Mouse (Mus musculus): ENCODE data around the gene Trabd2b. TPM values are rescaled to one million over a fixed set of nuclear protein-coding genes. Genes with fewer than 3 reads are reported as not detected.

Trabd2b gene
- polyA plus RNA-seq, 1 experiment from 2014 or later = 0.93 TPM

DNA sequence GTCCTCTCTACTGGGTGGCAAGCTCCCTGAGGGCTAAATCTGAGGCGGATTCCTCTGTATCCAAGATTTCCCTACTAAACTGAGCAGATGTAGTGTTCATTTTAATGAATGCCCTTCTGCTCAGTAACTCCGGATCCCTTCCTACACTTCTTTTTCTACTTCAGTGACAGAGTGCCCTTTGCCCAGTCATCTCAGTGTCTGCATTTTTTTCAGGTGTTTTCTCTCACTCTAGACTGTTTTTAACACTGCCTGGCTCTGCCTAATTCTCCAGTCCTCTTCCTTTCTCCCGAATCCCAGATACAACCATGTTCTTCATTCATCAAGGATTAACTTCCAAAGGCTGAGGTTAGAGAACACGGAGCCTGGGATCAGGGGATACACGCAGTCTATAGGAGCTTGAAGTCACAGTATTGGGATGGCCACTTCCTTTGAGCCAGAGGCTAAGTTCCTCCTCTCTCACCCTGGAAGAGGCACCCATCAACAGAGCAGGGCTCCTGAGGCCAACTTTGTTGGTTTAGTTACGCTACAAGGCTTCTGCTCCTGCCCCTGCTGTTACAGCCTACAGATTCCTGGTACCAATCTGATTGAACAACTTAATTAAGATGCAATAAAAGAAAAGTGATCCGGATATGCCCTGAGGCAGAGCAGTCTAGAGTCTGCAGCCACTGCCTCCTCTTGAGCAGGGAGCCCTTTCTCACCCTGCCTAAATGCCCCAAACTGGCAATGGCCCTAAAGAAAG, 4.4 kb upstream of the Trabd2b start:
- ATAC-seq (ENCODE audit: low FRiP score, low read depth) = no peak
- 75% methylated on average over 7 of the region's 7 CpGs for WGBS

DNA sequence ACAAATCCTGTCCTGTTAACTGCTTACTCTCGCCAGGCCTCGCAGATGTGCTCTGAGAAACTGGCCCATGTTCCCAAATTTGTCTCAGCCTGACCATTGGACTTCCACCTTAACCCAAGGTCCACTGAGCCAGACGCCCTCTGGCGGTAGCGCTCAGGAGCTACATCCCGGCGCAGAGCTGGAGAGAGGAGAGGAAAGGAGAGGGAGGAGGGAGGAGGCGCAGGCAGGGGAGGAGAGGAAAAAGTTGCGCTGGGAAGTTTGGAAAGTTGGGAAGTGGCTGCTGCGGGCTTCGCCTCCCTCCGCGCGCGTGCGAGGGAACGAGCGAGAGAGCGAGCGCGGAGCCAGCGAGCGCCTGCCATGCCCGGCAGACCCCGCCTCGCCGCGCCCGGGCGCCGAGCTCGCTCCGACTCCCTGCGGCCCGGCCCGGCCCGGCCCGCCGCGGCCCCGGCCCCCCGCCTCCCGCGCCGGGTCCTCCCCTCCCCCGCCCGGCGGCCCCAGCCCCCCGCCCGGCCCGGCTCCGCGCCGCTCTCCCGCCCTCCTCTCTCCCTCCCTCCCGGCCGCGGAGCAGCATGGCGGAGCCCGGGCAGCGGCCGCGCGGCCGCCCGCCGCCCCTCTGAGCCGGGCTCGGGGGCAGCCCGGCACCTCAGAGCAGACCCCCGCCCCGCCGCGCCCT, 706 bp upstream of the Trabd2b start:
- H3K4me3 ChIP-seq = peak overlapping the region; percentile 67
- no peaks in the 10 kb centered on the region for H3K9me3 ChIP-seq
- under 1% methylated on average over 18 of the region's 74 CpGs for WGBS
- H3K27ac ChIP-seq (replicated peaks) = peak overlapping the region; percentile 63
- peak overlapping the region; percentile 99 for H3K4me2 ChIP-seq
- peak; percentile 88 for ATAC-seq (ENCODE audit: low FRiP score, low read depth)
- peak overlapping the region; percentile 63 for H3K9ac ChIP-seq
- H3K4me1 ChIP-seq (replicated peaks) = peaks cover 16% of the 10 kb centered on the region
- H3K36me3 ChIP-seq = no peaks in the 10 kb centered on the region
- peaks cover 30% of the 10 kb centered on the region for H3K27me3 ChIP-seq

More for the DNA sequence above, 4.4 kb upstream of the Trabd2b start:
- Histone ChIP-seq H3K27me3 (peaks cover 13% of the 10 kb centered on the region; the same call in 1 of the 2 replicates), H3K9me3 (no peaks in the 10 kb centered on the region), H3K4me1 (replicated peaks) (peaks cover 8% of the 10 kb centered on the region), H3K4me2 (no peak overlapping the region), H3K36me3 (no peaks in the 10 kb centered on the region), H3K9ac (no peak overlapping the region), H3K27ac (replicated peaks) (no peak overlapping the region), H3K4me3 (no peak overlapping the region)

DNA sequence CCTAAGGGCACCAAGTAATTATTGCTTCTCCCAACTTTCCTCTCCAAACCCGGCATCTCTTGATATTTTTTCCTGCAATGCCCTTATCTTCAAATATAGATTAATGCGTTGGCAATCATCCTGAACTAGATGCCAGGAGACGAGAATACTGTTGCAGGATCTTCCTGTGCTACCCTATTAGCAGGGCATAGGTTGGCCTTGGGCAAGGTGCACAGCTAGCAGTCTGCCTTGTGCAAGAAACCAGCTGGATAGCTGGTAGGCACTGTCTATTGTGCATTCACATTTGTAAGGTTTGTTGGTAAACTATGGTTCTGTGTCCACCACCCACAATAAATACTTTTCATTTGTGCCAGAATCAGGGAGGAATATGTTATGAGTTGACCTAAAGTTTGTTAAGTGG, 992 bp downstream of the Trabd2b start:
- no peak for ATAC-seq (ENCODE audit: low FRiP score, low read depth)
- Histone ChIP-seq H3K9me3 (no peaks in the 10 kb centered on the region), H3K4me3 (peak overlapping the region; percentile 67; the same call in 1 of the 2 replicates), H3K27ac (replicated peaks) (no peak overlapping the region), H3K4me1 (replicated peaks) (peaks cover 17% of the 10 kb centered on the region), H3K9ac (no peak overlapping the region), H3K36me3 (no peaks in the 10 kb centered on the region), H3K27me3 (peaks cover 30% of the 10 kb centered on the region), H3K4me2 (peak overlapping the region; percentile 99)
- WGBS = 69% methylated on average over 3 of the region's 3 CpGs

DNA sequence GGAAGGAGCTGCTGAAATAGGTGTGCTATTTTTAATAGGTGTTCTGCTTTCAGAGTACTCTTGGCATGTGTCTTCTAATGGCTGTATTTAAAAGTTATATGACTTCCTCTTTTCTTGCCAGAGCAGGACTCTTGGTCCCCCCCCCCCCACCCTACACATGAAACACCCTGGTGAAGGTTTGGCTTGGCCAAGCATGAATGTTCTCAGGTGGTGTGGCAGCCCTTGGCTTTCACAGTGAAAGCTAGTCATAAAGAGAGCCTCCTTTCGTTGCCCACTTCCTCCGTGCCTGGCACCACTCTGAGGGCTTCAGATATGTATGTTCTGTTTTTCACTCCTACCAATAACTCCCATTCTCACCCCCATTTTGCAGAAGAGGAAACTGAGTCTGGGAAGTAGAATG, 1.8 kb downstream of the Trabd2b start:
- no peaks in the 10 kb centered on the region for H3K9me3 ChIP-seq
- WGBS = 82% methylated on average over 2 of the region's 2 CpGs
- H3K9ac ChIP-seq = no peak overlapping the region
- no peak overlapping the region for H3K27ac ChIP-seq (replicated peaks)
- no peak overlapping the region for H3K4me2 ChIP-seq
- H3K4me1 ChIP-seq (replicated peaks) = peaks cover 17% of the 10 kb centered on the region
- H3K4me3 ChIP-seq = no peak overlapping the region
- no peak for ATAC-seq (ENCODE audit: low FRiP score, low read depth)
- H3K27me3 ChIP-seq = peaks cover 30% of the 10 kb centered on the region
- H3K36me3 ChIP-seq = no peaks in the 10 kb centered on the region

DNA sequence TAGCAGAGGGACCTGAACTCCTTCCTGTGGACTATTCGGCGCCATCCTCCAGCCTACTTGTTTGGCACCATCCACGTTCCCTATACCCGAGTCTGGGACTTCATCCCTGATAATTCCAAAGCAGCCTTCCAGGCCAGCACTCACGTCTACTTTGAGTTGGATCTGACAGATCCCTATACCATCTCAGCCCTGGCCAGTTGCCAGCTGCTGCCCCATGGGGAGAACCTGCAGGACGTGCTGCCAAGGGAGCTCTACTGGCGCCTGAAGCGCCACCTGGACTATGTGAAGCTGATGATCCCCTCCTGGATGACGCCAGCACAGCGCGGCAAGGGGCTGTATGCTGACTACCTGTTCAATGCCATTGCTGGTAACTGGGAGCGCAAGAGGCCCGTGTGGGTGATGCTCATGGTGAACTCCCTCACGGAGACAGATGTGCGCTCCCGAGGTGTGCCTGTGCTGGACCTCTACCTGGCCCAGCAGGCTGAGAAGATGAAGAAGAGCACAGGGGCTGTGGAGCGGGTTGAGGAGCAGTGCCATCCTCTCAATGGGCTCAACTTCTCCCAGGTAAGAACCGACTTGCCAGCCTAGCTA, 2.5 kb downstream of the Trabd2b start:
- Histone ChIP-seq H3K4me2 (no peak overlapping the region), H3K4me3 (no peak overlapping the region), H3K9ac (no peak overlapping the region), H3K27ac (replicated peaks) (no peak overlapping the region), H3K4me1 (replicated peaks) (peaks cover 17% of the 10 kb centered on the region), H3K27me3 (peaks cover 28% of the 10 kb centered on the region), H3K9me3 (no peaks in the 10 kb centered on the region), H3K36me3 (no peaks in the 10 kb centered on the region)
- WGBS = 67% methylated on average over 18 of the region's 18 CpGs
- no peak for ATAC-seq (ENCODE audit: low FRiP score, low read depth)

DNA sequence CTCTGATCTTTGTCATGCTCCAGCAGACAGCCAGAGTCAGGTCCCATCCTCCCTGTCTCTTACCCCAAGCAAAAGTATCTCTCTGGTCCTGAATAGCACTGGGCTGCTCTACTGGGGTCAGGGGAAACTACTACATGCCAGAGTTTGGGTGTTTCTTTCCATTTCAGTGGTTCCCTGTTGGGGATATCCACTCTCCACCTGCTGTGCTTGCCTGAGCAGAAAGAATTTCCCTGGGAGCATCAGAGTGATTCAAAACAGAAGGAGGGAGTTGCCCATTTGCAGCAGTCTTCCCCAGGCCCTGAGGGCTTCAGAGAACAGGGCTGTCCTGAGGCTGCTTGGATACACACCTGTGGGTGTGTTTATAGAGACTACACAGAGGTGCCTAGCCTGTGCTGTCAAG, 3.0 kb downstream of the Trabd2b start:
- ATAC-seq (ENCODE audit: low FRiP score, low read depth) = no peak

DNA sequence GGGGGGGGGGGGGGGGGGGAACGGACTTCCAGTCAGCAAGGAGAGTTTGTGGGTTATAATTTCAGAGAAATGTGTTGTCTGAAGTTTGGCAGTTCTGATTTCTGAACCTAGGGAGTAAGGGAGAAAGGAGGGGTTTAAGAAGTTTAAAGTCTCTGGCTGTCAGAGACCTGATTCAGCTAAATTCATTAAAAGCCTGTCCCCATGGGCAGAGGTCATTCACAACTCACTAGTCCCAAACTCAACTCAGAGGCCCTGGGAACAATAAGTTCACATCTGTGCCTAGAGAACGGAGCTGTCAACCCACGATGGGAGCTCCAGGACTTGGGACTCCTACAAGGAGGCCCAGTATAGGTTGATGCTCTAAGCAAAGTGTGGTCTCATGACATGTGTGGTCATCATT, 3.5 kb downstream of the Trabd2b start:
- no peak for ATAC-seq (ENCODE audit: low FRiP score, low read depth)
- 19% methylated on average over 3 of the region's 3 CpGs for WGBS
- H3K27ac ChIP-seq (replicated peaks) = no peak overlapping the region
- no peak overlapping the region for H3K4me3 ChIP-seq
- peaks cover 24% of the 10 kb centered on the region for H3K27me3 ChIP-seq
- no peaks in the 10 kb centered on the region for H3K9me3 ChIP-seq
- H3K4me1 ChIP-seq (replicated peaks) = peaks cover 17% of the 10 kb centered on the region
- H3K4me2 ChIP-seq = 0 out of 2 replicates have a peak overlapping the region, but pooled peaks have one; percentile 5
- H3K9ac ChIP-seq = no peak overlapping the region
- H3K36me3 ChIP-seq = no peaks in the 10 kb centered on the region

More for the DNA sequence above, 3.0 kb downstream of the Trabd2b start:
- H3K27ac ChIP-seq (replicated peaks) = no peak overlapping the region
- H3K4me2 ChIP-seq = no peak overlapping the region
- H3K36me3 ChIP-seq = no peaks in the 10 kb centered on the region
- H3K27me3 ChIP-seq = peaks cover 24% of the 10 kb centered on the region
- no peaks in the 10 kb centered on the region for H3K9me3 ChIP-seq
- H3K4me1 ChIP-seq (replicated peaks) = peaks cover 17% of the 10 kb centered on the region
- no peak overlapping the region for H3K9ac ChIP-seq
- H3K4me3 ChIP-seq = no peak overlapping the region

DNA sequence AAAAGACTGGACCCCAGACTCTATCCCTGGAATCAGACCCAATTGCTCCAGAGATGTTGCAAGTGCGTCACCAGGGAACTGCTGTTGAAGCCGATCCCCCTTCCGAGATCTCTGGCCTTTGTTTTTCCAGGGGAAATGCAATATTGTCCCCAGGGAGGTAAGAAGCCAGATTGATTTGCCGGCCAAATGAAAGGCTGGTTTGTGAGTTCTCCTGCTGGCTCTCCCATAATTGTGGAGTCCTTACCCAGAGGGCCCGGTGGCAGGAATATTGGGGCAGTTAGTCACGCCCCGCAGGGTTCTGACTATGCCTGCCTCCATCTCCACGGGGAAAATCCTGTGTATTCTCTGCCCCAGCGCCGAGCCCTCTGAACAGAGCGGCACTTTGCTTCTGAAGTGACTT, 3.9 kb downstream of the Trabd2b start:
- Histone ChIP-seq H3K27ac (replicated peaks) (no peak overlapping the region), H3K9me3 (no peaks in the 10 kb centered on the region), H3K27me3 (peaks cover 24% of the 10 kb centered on the region), H3K36me3 (no peaks in the 10 kb centered on the region), H3K4me3 (no peak overlapping the region), H3K9ac (no peak overlapping the region), H3K4me1 (replicated peaks) (peaks cover 17% of the 10 kb centered on the region), H3K4me2 (peak overlapping the region; percentile 5; the same call in 1 of the 2 replicates)
- ATAC-seq (ENCODE audit: low FRiP score, low read depth) = no peak
- WGBS = 12% methylated on average over 11 of the region's 11 CpGs

DNA sequence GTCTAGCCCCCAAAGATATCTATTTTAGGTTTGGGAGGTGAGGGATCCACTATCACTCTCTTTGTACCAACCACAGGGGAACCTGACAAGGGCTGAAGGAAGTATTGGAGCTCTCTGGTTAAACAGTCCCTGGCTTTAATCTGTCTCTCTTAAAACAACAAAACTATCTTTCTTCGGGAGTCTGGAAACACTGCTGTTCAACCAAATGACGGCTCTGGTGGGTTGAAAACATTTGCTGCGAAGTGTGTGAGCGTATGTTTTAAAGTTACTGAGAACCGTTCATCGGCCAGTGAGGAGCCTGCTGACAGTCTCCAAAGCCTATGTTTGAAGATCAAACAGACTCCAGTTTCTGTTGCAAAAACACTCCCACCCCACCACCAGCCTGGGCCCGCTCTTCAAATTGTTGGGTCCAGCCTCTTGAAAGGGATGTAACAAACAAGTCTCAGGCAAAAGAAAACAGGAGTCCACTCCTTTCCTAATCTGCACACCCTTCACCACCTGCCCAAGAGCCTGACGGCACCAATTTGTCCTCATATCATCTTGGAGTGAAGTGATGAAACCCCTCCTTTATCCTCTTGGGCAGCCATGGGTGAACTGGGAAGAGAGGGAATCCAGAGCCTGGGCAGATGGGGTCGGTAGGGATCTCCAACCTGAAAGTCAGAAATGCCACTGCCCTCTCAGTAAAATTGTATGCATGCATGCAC, 4.6 kb downstream of the Trabd2b start:
- no peak for ATAC-seq (ENCODE audit: low FRiP score, low read depth)
- 49% methylated on average over 9 of the region's 9 CpGs for WGBS

DNA sequence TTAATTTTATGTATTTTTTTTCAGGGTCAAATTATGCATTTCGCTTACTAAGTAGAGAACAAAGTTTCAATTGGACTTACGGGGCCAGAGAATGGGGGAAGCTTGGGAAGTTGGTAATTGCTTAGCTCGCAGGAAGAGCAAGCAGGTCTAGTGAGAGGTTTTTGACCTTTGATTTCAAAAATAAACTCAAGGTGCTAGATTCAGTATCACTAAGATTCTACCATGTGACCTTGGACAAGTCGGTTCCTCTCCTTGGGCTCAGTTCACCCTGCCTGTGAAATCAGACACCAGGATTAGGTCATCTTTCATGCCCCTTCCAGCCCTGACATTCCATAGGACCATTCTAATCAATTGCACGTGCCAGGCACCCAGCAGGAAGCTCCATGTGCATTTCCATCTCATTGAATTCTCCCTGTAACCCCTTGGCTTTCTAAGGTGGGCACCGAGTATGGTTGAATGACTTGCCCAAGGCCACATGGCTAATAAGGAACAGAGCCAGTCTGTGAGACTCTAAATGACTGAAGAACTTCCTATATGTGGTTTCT, 5.4 kb downstream of the Trabd2b start:
- Histone ChIP-seq H3K9me3 (no peaks in the 10 kb centered on the region), H3K4me2 (no peak overlapping the region), H3K27ac (replicated peaks) (no peak overlapping the region), H3K36me3 (no peaks in the 10 kb centered on the region), H3K4me3 (no peak overlapping the region), H3K9ac (no peak overlapping the region), H3K4me1 (replicated peaks) (peaks cover 16% of the 10 kb centered on the region), H3K27me3 (peaks cover 18% of the 10 kb centered on the region)
- WGBS = 56% methylated on average over 6 of the region's 6 CpGs
- ATAC-seq (ENCODE audit: low FRiP score, low read depth) = no peak

More for the DNA sequence above, 4.6 kb downstream of the Trabd2b start:
- Histone ChIP-seq H3K9ac (no peak overlapping the region), H3K4me1 (replicated peaks) (peaks cover 18% of the 10 kb centered on the region), H3K27me3 (peaks cover 24% of the 10 kb centered on the region), H3K4me2 (no peak overlapping the region), H3K4me3 (no peak overlapping the region), H3K36me3 (no peaks in the 10 kb centered on the region), H3K9me3 (no peaks in the 10 kb centered on the region), H3K27ac (replicated peaks) (no peak overlapping the region)

DNA sequence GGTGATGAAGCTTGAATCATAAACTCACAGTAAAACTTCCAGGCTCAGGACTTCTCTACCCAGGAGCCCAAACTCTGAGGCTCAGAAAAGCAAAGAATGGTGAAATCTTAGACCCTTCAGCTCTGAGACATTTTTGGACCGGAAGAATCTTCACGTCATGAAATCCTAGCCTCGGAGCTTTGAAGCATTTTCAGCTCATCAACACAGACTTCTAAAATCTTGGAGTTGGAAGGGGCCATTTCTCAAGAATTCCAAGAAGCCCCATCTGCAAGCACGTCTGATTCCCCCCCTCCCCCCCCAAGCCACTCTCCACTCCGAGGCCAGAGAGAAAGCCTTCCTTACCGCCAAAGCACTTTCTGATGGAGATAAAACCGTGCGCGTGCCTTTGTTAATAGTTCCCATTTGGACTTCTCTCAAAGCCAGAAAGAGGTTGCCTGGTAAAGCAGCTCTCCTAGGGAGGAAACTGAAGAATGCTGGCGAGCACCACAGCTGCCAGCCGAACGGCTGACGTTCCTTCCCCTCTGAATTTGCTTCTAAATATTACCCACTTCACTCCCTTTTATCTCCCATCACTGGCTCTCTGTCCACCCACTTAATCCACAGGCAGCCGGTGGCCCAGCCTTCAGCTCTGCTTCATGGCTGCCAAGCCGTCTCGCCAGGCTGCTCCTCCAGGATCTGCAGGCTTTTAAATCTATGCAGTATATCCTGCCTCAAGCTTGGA, 9.6 kb downstream of the Trabd2b start:
- Histone ChIP-seq H3K27ac (replicated peaks) (no peak overlapping the region), H3K9me3 (no peaks in the 10 kb centered on the region), H3K27me3 (no peaks in the 10 kb centered on the region), H3K4me2 (peak overlapping the region; percentile 20; the same call in 1 of the 2 replicates), H3K4me3 (no peak overlapping the region), H3K36me3 (no peaks in the 10 kb centered on the region), H3K9ac (no peak overlapping the region), H3K4me1 (replicated peaks) (peaks cover 7% of the 10 kb centered on the region; the same call in 1 of the 2 replicates)
- WGBS = 41% methylated on average over 16 of the region's 16 CpGs
- ATAC-seq (ENCODE audit: low FRiP score, low read depth) = no peak
